Mouse (Mus musculus) kidney, adult 8-10 months (tissue): ENCODE measurements around the gene Kri1.
A peak's percentile ranks its signal among the peaks of the same experiment; 100 is the strongest.
"Not testable (repeated sequence)": the region's sequence is repeated elsewhere in the genome, so short reads cannot be mapped to it uniquely, and the experiment has no call there.

Experiments used
- DNase-seq, 2 experiments: peaks; one replicate each; pipeline ENCODE4 v3.0.0; 2022

The Kri1 gene

DNA sequence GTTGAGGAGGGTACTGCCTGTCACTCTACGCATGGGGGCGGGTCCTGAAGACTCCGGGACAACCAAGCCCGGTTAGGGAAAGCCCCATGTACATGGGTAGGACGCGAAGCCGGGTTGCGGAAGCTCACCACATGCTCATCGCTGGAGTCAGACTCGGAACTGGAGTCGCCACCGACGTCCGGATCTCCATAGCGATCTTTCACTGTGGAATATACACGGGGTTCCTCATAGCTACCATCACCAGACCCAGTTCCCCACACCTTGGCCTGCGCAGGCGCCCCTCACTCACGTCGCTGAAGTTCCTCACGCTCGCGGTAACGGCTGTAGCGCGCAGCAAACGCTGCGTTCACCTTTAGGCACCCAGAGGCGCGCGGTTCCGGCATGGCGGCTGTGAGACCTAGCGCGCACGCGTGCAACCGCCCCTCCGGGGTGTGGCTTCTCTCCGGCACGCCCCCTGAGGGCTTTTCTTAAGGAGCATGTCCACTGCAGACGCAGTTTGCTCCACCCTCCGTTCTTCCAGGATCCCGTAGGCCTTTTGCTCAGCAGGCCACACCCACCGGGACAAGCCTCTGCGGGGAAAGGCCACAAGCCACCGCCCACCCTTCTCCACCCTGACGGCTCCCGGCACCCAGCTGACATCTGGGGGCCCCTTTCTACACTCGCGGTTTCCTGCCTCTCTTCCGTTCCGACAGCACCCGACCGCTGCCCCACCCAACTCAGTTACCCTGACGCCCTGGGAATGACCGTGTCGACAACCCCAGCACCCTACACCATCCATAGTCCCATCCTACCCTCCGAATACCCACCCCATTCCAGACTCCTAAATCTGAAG is at the start of gene Kri1:
Gene Kri1, minus strand, starts transcription at position 399 of the 832 bp plus-strand sequence.
- peak; percentile 99 for DNase-seq

DNA sequence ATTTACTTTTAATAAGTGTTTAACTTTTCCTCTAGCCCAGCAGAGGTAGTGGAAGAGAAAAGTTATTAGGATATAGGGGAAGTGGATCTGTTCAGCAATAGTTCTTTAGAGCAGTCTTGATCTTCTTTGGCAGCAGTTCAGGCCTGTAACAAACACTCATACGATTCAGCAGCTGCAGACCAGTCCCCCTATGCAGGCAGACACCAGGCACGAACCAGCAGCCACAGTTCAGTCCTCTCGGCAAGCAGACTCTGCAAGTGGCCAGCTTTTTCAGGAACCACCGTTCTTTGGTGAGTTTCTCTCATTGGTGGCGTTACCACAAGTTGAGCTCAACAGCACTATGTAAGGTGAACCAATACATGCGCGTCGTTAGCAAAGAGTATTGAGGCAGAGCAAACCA is 48.7 kb upstream of the Kri1 start:
- DNase-seq, result no peak

DNA sequence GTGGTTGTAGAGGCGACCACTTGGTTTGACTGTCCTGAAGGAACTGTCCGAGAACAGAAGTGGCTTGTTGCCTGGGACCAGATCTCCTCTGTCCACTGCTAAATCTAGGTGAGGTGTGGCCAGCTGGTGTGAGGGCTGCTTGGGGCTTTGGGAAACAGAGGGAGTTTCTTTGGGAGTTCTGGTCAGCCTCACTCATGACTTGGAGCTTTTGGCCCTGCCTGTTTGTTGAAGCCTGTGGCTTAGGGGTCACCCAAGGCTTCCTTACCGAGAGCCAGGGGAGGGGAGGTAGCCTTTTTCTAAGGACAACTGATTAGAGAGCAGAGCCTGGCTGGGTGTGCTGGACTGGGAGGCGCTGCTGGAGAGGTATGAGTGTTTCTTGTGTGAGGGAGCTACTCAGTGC is 47.6 kb upstream of the Kri1 start:
- DNase-seq, result no peak

DNA sequence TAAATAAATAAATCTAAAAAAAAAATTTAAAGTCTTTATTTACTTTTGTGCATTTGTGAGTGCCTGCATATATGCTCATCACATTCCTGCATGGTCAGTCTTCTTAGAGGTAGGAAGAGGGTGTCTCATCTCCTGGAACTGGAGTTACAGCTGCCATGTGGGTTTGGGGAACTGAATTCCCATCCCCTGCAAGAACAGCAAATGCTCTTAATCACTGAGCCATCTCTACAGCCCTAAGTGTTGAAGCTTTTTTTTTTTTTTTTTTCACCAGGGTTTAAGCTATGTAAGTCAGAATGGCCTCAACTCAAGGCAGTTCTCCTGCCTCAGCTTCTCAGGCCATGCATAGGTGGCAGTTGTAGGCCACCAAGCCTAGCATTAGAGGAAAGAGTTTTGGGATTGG is 47.0 kb upstream of the Kri1 start:
- DNase-seq, result no peak

- DNase-seq, result no peak
Measured at GRCm38 (mm10) chr9:21333523-21333922, 45.8 kb upstream of the Kri1 start.

DNA sequence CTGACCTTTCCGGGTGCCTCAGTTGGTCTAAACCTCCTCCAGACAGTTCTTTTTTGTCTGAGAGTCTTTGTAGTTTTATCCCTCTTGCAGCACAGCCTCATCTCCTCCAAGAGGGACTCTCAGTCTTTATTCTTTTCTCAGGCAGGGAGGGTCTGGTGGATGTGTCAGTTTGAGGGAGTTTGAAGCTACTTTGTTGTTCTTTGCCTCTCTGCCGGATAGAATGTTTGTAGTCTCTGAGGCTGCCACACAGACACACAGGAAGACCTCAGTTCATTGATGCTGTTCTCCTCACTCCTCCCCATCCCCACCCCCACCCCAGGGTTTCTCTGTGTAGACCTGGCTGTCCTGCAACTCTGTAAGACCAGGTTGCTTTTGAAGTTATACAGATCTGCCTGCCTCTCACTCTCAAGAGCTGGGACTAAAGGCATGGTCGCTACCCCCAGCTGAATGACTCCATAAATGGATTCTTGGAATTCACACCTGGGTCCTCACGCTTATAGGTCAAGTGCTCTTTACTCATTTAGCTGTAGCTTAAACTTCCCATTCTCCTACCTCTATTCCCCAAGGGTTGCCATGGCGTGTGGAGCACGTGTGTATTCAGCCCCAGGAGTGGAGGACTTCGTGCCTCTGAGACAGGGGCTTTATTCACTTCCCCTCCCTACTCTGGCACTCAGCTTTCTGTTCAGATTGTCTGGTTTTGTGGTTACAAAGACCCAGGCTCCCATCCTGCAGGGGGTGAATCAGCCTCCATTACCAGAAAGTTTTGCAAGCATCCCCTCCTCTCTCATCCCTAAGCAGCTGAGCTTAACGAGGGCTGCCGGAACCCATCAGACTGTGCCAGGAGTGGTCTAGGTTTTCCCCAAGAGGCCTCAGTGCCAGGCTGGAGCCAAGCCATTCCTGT is 44.6 kb upstream of the Kri1 start:
- DNase-seq, result no peak

DNA sequence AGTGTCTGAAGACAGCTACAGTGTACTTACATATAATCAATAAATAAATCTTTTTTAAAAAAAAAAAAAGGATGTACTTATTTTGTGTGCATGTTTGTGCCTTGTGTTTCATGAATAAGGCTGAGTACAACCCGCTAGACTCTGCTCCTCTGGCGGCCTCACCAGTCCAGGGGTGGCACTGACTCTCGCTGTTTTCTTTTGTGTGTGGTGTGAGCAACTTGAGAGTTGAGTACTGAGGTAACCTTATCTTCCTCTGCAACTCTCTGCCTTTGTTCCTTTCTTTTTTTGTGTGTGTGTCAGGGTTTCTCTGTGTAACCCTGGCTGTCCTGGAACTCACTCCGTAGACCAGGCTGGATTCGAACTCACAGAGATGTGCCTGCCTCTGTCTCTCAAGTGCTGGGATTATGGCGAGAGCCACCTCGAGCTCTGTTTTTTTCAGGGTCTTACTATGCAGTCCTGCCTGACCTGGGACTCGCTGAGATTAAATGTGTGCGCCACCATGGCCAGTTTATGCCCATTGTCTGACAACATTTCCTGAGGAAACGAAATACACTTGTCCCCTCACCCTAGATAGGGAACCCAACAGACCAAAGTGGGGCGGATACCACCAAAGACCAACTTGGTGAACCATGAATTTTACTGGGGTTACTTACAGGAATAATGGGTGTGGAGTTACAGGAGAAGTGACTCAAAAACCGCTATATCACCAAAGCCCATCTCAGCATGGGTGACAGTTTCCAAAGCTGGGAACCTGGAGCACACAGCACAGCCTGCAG is 43.8 kb upstream of the Kri1 start:
- DNase-seq, result no peak

GRCm38 (mm10) chr9:21329699-21330289 is 42.0 kb upstream of the Kri1 start:
- no peak for DNase-seq

DNA sequence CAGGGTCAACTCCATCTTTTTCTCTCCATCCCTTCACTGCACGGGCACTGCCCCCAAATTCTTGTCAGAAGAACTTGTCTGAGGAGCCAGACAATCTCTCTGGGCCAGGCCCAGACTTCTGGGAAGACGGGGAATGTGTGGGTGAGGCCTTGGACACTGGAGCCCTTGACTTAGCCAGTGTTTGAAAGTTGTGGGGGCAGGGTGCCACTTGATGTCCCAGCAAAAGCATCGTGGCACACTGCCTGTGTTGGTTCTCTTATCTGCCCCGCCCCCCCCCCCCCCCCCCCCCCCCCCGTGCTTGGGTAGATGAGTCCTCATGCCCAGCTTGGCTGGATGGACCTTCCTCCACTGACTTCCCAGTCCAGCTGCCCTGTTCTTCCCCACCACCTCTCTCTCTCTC is 41.3 kb upstream of the Kri1 start:
- no peak for DNase-seq

- DNase-seq, result no peak
Measured at GRCm38 (mm10) chr9:21328041-21328440, 40.3 kb upstream of the Kri1 start.

DNA sequence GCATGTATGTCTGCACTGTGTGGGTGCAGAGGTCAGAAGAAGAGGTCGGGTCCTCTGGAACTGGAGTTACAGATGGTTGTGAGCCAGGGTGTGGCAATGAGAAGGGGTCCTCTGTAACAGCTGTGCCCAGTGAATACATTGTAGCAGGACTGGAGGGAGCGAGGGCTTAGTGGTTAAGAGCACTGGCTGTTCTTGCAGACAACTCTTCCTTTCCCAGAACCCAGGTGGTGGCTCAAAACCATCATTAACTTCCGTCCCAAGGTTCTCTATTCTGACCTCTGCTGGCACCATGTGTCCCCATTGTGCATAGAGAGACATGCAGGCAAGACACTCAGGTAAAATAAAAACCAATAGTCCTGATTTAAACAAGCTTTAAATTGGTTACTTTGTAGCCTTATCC is 39.8 kb upstream of the Kri1 start:
- no peak for DNase-seq

DNA sequence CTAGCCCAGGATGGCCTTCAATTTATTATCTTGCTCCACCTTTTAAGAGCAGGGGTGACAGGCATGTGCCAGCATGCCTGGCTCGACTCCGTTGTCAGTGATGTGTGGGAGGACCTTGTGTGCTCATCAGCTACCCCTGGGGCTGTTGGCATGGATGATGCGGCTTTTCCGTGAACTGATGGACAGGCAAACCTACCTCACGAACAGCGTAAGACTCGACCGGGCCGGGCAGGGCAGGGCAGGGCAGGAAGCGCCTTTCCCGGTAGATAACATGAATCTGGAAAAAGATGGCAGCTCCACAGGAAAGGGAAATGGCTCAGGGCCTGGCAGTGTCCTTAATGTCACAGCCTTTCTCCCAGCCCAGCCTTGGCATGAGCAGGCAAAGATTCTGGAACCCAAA is 36.5 kb upstream of the Kri1 start:
- peak; percentile 11 to 44 for DNase-seq

DNA sequence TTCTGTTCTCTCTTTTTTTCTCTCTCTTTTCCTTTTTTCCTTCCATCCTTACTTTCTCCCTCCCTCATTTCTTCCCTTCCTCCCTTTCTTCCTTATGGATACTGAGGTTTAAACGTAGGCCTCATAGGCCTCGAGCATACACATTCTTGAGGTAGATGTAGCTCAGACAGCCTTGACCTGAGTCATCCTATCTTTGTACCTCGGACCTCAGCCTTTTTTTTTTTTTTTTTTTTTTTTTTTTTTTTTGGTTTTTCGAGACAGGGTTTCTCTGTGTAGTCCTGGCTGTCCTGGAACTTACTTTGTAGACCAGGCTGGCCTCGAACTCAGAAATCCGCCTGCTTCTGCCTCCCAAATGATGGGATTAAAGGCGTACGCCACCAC is 35.1 kb upstream of the Kri1 start:
- DNase-seq, result not testable (repeated sequence)

DNA sequence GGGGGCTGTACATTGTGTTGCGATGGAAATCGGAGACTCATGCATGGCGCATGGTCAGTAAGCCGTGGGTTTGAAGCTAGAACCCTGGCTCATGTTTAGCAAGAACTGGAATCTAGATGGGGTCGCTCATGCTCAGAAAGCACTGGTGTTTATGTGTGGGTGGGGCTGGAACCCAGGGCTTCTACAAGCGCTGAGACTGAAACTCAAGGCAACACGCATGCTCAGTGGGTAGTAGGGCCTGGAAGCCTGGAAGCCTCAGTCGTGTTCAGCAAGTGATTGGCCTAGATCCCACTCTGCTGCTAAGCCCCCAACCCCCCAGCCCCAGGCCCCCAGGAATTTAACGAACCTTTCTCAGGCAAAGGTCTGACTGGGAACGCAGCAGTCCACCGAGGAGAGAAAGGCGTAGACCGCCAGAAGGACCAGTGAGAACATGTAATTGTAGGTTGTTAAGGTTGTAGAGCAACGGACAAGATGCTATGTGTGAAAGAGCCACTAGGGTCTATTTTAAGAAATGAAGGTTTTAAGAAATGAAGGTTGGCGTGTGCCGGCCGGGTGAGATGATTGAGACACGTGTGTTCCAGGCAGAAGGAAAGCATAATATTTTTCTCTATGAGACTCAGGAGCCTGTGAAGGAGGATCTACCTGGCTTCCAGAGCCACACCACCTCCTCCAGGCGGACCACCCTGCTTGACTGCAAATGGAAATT is 34.6 kb upstream of the Kri1 start:
- DNase-seq, result no peak

DNA sequence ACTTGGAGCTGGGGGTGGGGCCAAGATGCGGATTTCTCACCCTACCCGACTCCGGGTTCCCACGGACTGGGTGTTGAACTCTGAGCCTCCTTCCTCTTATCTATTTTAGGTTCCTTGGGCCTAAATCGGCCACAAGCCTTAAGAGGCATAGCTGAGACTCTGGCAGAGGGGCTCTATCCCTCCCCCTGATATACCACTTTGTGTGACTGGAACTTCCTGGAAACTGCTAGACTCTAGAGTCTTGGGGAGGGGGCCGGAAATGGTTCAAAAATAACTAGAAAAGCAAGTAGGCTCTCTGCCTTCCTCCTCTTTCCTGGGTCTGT is 33.7 kb upstream of the Kri1 start:
- DNase-seq, result peak; percentile 38 to 42

DNA sequence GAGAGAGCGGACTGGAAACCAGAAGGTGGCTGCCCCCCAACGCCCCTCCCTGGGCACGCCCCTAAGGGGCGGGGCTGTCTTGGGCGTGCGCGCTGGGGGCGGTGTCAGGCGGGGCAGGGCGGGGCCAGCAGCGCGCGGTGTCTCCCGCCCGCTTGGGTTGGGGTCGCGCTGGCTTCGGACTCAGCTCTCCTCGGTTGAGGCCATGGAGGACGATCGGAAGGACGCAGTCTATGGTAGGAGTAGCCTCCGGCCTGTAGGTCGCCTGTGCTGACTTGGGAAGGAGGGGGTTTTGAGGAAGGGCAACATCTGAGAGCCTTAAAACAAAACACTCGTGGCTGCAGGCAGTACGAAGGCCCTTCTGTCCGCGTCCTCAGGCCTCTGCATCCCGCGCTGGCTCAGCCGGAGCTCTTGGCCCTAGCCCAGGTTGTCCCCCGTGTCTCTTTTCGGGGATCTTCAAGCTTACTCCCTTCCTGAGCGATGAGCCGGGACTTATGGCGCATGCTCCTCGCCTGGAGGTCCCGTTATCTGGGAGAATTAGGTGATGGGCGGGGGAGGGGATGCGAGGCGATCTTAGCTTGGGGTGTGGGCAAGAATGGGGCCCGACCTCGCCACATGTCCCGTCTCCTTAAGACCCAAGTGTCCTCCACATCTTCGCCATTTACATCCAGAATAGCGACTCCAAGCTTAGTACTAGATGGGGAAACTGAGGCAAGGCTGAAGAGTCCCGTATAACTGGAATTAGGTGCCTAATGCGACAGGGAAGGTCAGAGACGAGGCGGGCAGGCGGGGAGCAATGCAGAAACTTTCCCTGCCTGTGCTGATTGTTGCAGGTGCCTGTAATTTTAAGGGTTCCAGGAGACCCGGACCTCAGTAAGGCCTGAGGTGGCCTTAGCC is 33.1 kb upstream of the Kri1 start, which contains the start of gene Slc44a2:
Gene Slc44a2, plus strand, starts transcription at position 80 of the 894 bp plus-strand sequence.
- DNase-seq, result peak; percentile 70 to 83

- no peak for DNase-seq
Measured at GRCm38 (mm10) chr9:21320280-21320618, 32.5 kb upstream of the Kri1 start.

GRCm38 (mm10) chr9:21319503-21319902 is 31.7 kb upstream of the Kri1 start:
- no peak for DNase-seq

DNA sequence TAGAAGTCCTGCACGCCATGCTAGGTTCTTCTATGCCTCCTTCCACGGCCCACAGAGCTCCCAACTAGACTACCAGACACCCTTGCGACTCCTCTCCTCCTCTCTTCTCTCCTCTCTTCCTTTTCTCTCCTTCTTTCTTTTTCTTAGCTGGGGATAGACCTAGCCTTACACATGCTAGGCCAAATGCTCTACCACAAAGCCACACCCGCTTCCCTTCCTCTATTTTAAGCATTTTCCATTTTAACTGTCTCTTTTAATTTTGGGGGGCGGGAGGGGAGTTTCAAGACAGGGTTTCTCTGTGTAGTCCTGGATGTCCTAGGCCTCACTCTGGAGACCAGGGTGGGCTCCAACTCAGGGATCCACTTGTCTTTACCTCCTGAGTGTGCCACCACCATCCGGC is 31.0 kb upstream of the Kri1 start:
- DNase-seq, result no peak

DNA sequence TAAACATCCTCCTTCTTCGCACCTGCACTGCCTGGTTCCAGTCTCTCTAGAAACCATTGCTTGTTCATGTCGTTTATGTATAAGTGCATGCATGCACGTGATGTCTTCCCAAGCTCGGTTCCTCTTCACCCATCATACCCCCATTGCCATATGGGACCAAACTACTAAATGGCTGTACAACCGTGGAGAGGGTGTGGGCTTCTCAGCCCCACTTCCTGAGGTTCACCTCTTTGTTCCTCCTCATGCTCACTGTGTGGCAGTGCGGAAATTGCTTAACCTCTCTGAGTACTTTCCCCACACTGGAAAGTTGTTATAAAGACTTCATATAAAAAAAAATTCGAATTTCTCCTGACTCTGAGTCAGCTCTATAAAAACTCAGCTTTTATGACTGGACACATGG is 28.9 kb upstream of the Kri1 start:
- DNase-seq, result no peak

DNA sequence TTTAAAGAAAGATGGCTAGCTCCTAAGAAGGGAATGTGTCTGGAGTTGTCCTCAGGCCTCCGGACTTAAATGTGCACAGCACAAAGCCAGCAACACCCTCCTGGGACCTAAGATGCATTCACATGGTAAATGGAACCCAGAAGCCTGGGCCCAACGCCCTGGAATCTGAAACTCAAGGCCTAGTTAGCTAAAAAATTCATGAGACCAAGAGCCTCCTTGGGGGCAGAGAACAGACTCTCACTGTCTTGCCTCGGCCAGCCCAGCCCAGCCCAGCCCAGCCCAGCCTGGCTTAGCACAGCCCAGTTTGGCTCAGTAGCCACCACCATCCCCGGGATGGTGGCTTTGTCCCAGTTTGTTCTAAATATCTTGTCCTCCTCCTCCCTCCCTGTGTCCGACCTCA is 27.7 kb upstream of the Kri1 start:
- DNase-seq, result no peak
